Mouse (Mus musculus) natural killer cell, adult 2 months (primary cell): ENCODE results near the gene Prune1.

Experiments
- DNase-seq, 2 experiments: peaks; one replicate each; pipeline ENCODE4 v3.0.0; 2022; ENCODE audit warnings: low spot score in 2 of 2

Gene Prune1

GRCm38 (mm10) chr3:95239022-95239421 lies 42.9 kb downstream of the Prune1 start:
- DNase-seq = no peak

GRCm38 (mm10) chr3:95237541-95238099 lies 44.3 kb downstream of the Prune1 start:
- no peak for DNase-seq

- DNase-seq = no peak
Measured at GRCm38 (mm10) chr3:95235386-95236301, 46.2 kb downstream of the Prune1 start.

- DNase-seq = no peak
Measured at GRCm38 (mm10) chr3:95233303-95233980, 48.4 kb downstream of the Prune1 start.

- DNase-seq = no peak
Measured at GRCm38 (mm10) chr3:95232771-95233170, 49.1 kb downstream of the Prune1 start.

- DNase-seq = peak; percentile 50 to 52
Measured at GRCm38 (mm10) chr3:95231298-95232221, 50.3 kb downstream of the Prune1 start, which contains the start of gene Mllt11. Gene Mllt11, minus strand, starts transcription at chr3:95232171.

GRCm38 (mm10) chr3:95230495-95231297 lies 51.2 kb downstream of the Prune1 start:
- DNase-seq = peak in 1 of 2 experiments; percentile 11

GRCm38 (mm10) chr3:95229781-95230494 lies 51.9 kb downstream of the Prune1 start:
- DNase-seq = peak in 1 of 2 experiments; percentile 36

GRCm38 (mm10) chr3:95228894-95229780 lies 52.7 kb downstream of the Prune1 start:
- DNase-seq = peak; percentile 18 to 27

GRCm38 (mm10) chr3:95228148-95228893 lies 53.6 kb downstream of the Prune1 start, which contains the start of gene Cdc42se1:
Gene Cdc42se1, plus strand, starts transcription at chr3:95228732.
- peak; percentile 70 to 76 for DNase-seq

- no peak for DNase-seq
Measured at GRCm38 (mm10) chr3:95227214-95227613, 54.7 kb downstream of the Prune1 start.

GRCm38 (mm10) chr3:95224295-95224694 lies 57.6 kb downstream of the Prune1 start:
- no peak for DNase-seq

GRCm38 (mm10) chr3:95223041-95223440 lies 58.8 kb downstream of the Prune1 start:
- DNase-seq = peak in 1 of 2 experiments; percentile 20

GRCm38 (mm10) chr3:95218466-95219137 lies 63.3 kb downstream of the Prune1 start:
- no peak for DNase-seq

GRCm38 (mm10) chr3:95217255-95218134 lies 64.4 kb downstream of the Prune1 start, which contains the start of gene Gabpb2:
Gene Gabpb2, minus strand, starts transcription at chr3:95217916.
- DNase-seq = peak; percentile 90 to 92

GRCm38 (mm10) chr3:95216655-95217254 lies 65.1 kb downstream of the Prune1 start:
- DNase-seq = no peak
